20 mouse cellular contexts compared by ENCODE assay signal in the genomic region with DNA sequence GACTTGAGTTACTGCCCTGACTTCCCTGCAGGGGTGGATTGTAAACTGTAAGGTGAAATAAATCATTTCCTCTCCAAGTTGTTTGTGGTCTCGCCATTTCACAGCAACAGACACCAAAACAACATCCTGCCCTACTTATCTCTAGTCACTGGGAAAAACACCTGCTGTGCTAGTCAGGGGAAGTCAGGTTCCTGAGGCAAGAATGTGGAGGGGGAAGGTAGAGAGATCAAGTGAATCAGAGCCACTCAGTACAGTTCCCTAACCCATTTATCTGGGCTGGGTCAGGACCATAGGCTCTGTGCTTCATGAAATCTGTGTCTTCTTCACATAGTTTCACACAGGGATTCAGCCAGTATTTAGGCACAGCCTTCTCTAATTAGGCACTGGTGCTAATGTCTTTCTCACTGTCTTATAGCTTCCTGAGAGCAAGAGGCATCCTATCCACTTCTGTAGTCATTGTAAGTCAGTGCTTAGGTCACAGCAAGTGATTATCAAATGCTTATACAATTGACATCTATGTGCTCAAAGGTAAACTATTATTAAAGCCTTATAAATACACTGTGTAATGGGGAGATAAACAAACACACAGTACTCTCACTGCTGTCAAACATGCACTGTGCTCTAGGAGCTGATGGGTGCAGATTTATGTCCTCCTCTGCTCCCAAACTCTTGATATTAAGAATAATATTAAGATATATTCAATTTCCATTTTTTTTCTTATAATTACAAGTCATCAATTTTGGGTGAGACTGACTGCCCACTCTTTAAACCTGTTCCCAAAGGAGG.
DNase-seq lines count a peak whose midpoint lies in the region; ATAC-seq lines count a peak whose summit lies in the region.
"Had no signal": no experiment of that assay in that cellular context is flagged by ENCODE, and none has a peak within 500 bp of the region (broad histone marks: within the 10 kb centered on the region; RNA-seq: fewer than 3 reads in every experiment).

No protein-coding gene starts in this region.

- no peak overlapping the region for H3K9ac ChIP-seq in forebrain, embryonic 13.5 days
- H3K9ac ChIP-seq in neural tube, embryonic 11.5 days (ENCODE audit: low read length), result no peak overlapping the region
- no peak overlapping the region for H3K9ac ChIP-seq in neural tube, embryonic 15.5 days (replicated peaks)
- no peak overlapping the region for H3K9ac ChIP-seq in neural tube, embryonic 13.5 days
- H3K9ac ChIP-seq: embryonic facial prominence, embryonic 13.5 days; intestine, embryonic 15.5 days; lung, embryonic 14.5 days; stomach, embryonic 15.5 days had no signal

- no peaks in the 10 kb centered on the region for H3K27me3 ChIP-seq in forebrain, embryonic 13.5 days
- H3K27me3 ChIP-seq in forebrain, embryonic 10.5 days (ENCODE audit: poor library complexity, severe bottlenecking), result no peaks in the 10 kb centered on the region
- no peaks in the 10 kb centered on the region for H3K27me3 ChIP-seq in neural tube, embryonic 11.5 days (ENCODE audit: control insufficient read depth, insufficient read depth, low read length)
- H3K27me3 ChIP-seq in neural tube, embryonic 15.5 days (replicated peaks), result no peaks in the 10 kb centered on the region
- H3K27me3 ChIP-seq in neural tube, embryonic 13.5 days, result no peaks in the 10 kb centered on the region
- H3K27me3 ChIP-seq: embryonic facial prominence, embryonic 13.5 days; intestine, embryonic 15.5 days; stomach, embryonic 15.5 days had no signal

- no peak overlapping the region for H3K4me3 ChIP-seq in forebrain, embryonic 13.5 days
- H3K4me3 ChIP-seq in forebrain, embryonic 10.5 days, result no peak overlapping the region
- H3K4me3 ChIP-seq in neural tube, embryonic 11.5 days (ENCODE audit: low read depth, low read length), result no peak overlapping the region
- H3K4me3 ChIP-seq in neural tube, embryonic 15.5 days (replicated peaks), result no peak overlapping the region
- H3K4me3 ChIP-seq in neural tube, embryonic 13.5 days, result no peak overlapping the region
- H3K4me3 ChIP-seq: embryonic facial prominence, embryonic 13.5 days; heart, embryonic 10.5 days; intestine, embryonic 15.5 days; stomach, embryonic 15.5 days had no signal

- no peaks in the 10 kb centered on the region for H3K36me3 ChIP-seq in forebrain, embryonic 13.5 days (ENCODE audit: poor library complexity, severe bottlenecking)
- no peaks in the 10 kb centered on the region for H3K36me3 ChIP-seq in forebrain, embryonic 10.5 days (replicated peaks)
- H3K36me3 ChIP-seq in neural tube, embryonic 11.5 days (ENCODE audit: control insufficient read depth, insufficient read depth, low read length), result no peaks in the 10 kb centered on the region
- H3K36me3 ChIP-seq in neural tube, embryonic 15.5 days, result no peaks in the 10 kb centered on the region
- H3K36me3 ChIP-seq in neural tube, embryonic 13.5 days, result no peaks in the 10 kb centered on the region
- H3K36me3 ChIP-seq: embryonic facial prominence, embryonic 13.5 days; heart, embryonic 10.5 days; intestine, embryonic 15.5 days; stomach, embryonic 15.5 days had no signal

- peaks cover 14% of the 10 kb centered on the region for H3K4me1 ChIP-seq in forebrain, embryonic 13.5 days
- peaks cover 6% of the 10 kb centered on the region for H3K4me1 ChIP-seq in forebrain, embryonic 10.5 days
- H3K4me1 ChIP-seq in neural tube, embryonic 11.5 days (ENCODE audit: control insufficient read depth, insufficient read depth, low read length), result no peaks in the 10 kb centered on the region
- H3K4me1 ChIP-seq in neural tube, embryonic 15.5 days, result no peaks in the 10 kb centered on the region
- H3K4me1 ChIP-seq in neural tube, embryonic 13.5 days (replicated peaks), result peaks cover 13% of the 10 kb centered on the region; the same call in 1 of the 2 replicates
- H3K4me1 ChIP-seq: intestine, embryonic 15.5 days; stomach, embryonic 15.5 days had no signal

- H3K4me2 ChIP-seq in forebrain, embryonic 13.5 days, result no peak overlapping the region
- no peak overlapping the region for H3K4me2 ChIP-seq in neural tube, embryonic 11.5 days (ENCODE audit: low read depth)
- no peak overlapping the region for H3K4me2 ChIP-seq in neural tube, embryonic 15.5 days
- no peak overlapping the region for H3K4me2 ChIP-seq in neural tube, embryonic 13.5 days
- H3K4me2 ChIP-seq: embryonic facial prominence, embryonic 13.5 days; intestine, embryonic 15.5 days; liver, embryonic 11.5 days; lung, embryonic 14.5 days; stomach, embryonic 15.5 days had no signal

- no peak overlapping the region for H3K27ac ChIP-seq in forebrain, embryonic 13.5 days
- H3K27ac ChIP-seq in forebrain, embryonic 10.5 days, result no peak overlapping the region
- no peak overlapping the region for H3K27ac ChIP-seq in neural tube, embryonic 11.5 days (ENCODE audit: low read depth, low read length)
- H3K27ac ChIP-seq in neural tube, embryonic 15.5 days (replicated peaks), result no peak overlapping the region
- H3K27ac ChIP-seq in neural tube, embryonic 13.5 days (replicated peaks), result no peak overlapping the region
- H3K27ac ChIP-seq: embryonic facial prominence, embryonic 13.5 days; heart, embryonic 10.5 days; intestine, embryonic 15.5 days; macrophage; stomach, embryonic 15.5 days had no signal

- H3K9me3 ChIP-seq in forebrain, embryonic 13.5 days (replicated peaks), result no peaks in the 10 kb centered on the region
- no peaks in the 10 kb centered on the region for H3K9me3 ChIP-seq in forebrain, embryonic 10.5 days
- no peaks in the 10 kb centered on the region for H3K9me3 ChIP-seq in neural tube, embryonic 11.5 days (ENCODE audit: control insufficient read depth, low read length)
- no peaks in the 10 kb centered on the region for H3K9me3 ChIP-seq in neural tube, embryonic 15.5 days (replicated peaks)
- H3K9me3 ChIP-seq in neural tube, embryonic 13.5 days, result no peaks in the 10 kb centered on the region
- H3K9me3 ChIP-seq: embryonic facial prominence, embryonic 13.5 days; intestine, embryonic 15.5 days; stomach, embryonic 15.5 days had no signal

- DNase-seq in forebrain, embryonic 10.5 days (ENCODE audit: extremely low spot score, low spot score), result no peak
- DNase-seq in neural tube, embryonic 11.5 days (ENCODE audit: low spot score), result no peak
- DNase-seq in thymus, postnatal 36 days, result peak; percentile 17 to 43
- no peak for DNase-seq in adrenal gland, adult (ENCODE audit: inconsistent age in 2 of 2, low spot score in 1 of 2)
- no peak for DNase-seq in left cerebral cortex, adult 9 months (ENCODE audit: low spot score in 2 of 2)
- DNase-seq: cerebellum, adult 9-10 months; gastrocnemius, postnatal 36 days; heart, postnatal 14 days; layer of hippocampus, postnatal 36 days; spleen, adult 18-20 months had no signal

- ATAC-seq in forebrain, embryonic 13.5 days, result peak; percentile 38; the same call in 1 of the 2 replicates
- ATAC-seq in neural tube, embryonic 11.5 days (ENCODE audit: insufficient read depth, low FRiP score, low TSS enrichment), result peak; percentile 33
- no peak for ATAC-seq in neural tube, embryonic 15.5 days (ENCODE audit: low FRiP score)
- peak; percentile 61 for ATAC-seq in neural tube, embryonic 13.5 days (ENCODE audit: low read depth)
- ATAC-seq: intestine, embryonic 15.5 days had no signal

- 69% methylated on average over 1 of the region's 1 CpGs for WGBS in forebrain, embryonic 13.5 days
- 67% methylated on average over 1 of the region's 1 CpGs for WGBS in forebrain, embryonic 10.5 days
- WGBS in neural tube, embryonic 11.5 days, result 31% methylated on average over 1 of the region's 1 CpGs
- 29% methylated on average over 1 of the region's 1 CpGs for WGBS in neural tube, embryonic 15.5 days
- 18% methylated on average over 1 of the region's 1 CpGs for WGBS in neural tube, embryonic 13.5 days

Comparison
In these comparisons a context has a peak if more than half of its experiments do, and no peak if none do; other contexts are left out.
1. DNase-seq: peak in thymus, postnatal 36 days (2 of 2); none in forebrain, embryonic 10.5 days (single experiment), neural tube, embryonic 11.5 days (single experiment), adrenal gland, adult (0 of 2) and left cerebral cortex, adult 9 months (0 of 2).